Mouse (Mus musculus): Measurements from ENCODE around the gene Ces5a.
"Not testable (repeated sequence)": the region's sequence is repeated elsewhere in the genome, so short reads cannot be mapped to it uniquely, and the experiment has no call there.

Ces5a gene

DNA sequence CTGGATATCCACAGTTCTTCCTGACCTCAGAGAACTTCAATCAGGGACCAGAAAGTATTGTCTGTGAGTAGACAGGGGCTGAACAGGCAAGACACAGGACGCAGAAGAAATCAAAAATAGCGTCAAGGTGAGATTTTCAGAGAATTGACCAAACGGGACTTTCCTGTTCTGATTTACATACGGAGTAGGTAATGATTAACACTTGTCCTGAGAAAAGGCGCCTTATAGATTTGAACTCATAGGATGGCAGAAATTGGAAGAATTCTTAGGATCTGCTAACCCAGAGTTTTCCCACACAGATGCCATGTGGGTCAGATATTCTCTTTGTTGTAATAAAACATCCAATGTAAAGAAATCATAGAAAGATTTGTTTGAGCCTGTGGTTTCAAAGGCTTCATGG is at the start of gene Ces5a:
Ces5a (minus strand) TSS at position 101 of the 400 bp plus-strand sequence.
- DNase-seq (ENCODE audit: low spot score) = no peak

DNA sequence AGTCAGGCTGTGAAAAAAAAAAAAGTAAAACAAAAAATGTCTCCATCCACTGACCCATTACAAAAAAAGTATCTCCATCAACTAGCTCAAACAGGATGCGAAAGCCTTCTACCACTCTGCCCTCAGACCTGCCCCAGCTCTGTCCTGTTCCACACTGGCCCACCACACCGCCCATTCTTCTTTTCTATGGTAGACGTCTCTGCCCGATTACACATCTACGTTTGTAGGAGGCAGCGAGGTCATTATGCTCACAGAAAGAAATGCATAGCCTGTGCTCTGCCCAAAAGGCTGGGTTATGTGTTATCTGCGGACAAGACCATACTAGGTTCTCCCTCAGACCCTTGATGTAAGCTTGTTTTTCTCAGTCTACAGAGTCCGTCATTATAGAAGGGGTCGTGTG is 37.2 kb upstream of the Ces5a start:
- DNase-seq (ENCODE audit: low spot score) = no peak

DNA sequence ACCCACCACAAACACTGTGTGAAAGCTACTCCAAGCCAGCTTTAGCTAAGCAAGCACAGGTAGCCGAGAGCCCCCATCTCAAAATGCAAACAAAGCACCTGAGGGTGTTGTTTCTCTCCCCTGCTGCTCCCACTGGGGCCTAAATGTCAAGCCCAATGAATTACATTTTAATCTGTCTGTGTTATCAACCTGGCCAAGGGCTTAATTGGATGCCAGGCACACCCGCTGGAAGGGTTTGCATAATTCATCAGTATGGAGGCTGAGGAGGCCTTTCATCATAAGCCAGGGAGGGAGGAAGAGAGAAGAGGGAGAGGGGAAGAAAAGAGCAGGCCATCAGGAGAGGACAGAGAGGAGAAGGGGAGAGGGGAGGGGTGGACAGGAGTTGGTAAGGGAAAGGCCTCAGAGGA is 36.5 kb upstream of the Ces5a start:
- DNase-seq (ENCODE audit: low spot score) = no peak

GRCm38 (mm10) chr8:93571369-93571985 is 35.8 kb upstream of the Ces5a start:
- DNase-seq (ENCODE audit: low spot score) = peak; percentile 3

GRCm38 (mm10) chr8:93570186-93570530 is 34.5 kb upstream of the Ces5a start:
- DNase-seq (ENCODE audit: low spot score) = no peak

GRCm38 (mm10) chr8:93569311-93570185 is 33.9 kb upstream of the Ces5a start:
- DNase-seq (ENCODE audit: low spot score) = peak; percentile 3

- DNase-seq (ENCODE audit: low spot score) = no peak
These were observed 33.0 kb upstream of the Ces5a start for GRCm38 (mm10) chr8:93568666-93569065.

GRCm38 (mm10) chr8:93567086-93567485 is 31.5 kb upstream of the Ces5a start:
- no peak for DNase-seq (ENCODE audit: low spot score)

DNA sequence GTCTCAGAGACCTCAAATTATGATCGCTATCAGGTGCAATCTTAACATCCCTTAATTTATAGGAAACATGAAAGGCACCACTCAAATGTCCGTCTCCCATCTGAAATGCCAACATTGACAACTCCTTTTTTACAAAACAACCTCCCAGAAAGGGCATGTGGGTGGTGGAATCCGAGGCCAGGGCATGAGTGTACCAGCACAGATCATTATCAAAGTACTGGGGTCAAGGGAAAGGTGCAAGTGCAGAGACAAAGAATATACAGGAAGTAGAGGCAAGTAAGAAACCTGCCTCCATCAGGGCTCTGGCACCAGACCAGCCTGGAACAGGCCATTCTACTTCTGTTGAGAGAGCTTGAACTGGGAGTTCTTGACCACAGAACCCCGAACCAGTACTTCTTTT is 29.0 kb upstream of the Ces5a start:
- DNase-seq (ENCODE audit: low spot score) = no peak

GRCm38 (mm10) chr8:93563551-93563950 is 27.9 kb upstream of the Ces5a start:
- no peak for DNase-seq (ENCODE audit: low spot score)

DNA sequence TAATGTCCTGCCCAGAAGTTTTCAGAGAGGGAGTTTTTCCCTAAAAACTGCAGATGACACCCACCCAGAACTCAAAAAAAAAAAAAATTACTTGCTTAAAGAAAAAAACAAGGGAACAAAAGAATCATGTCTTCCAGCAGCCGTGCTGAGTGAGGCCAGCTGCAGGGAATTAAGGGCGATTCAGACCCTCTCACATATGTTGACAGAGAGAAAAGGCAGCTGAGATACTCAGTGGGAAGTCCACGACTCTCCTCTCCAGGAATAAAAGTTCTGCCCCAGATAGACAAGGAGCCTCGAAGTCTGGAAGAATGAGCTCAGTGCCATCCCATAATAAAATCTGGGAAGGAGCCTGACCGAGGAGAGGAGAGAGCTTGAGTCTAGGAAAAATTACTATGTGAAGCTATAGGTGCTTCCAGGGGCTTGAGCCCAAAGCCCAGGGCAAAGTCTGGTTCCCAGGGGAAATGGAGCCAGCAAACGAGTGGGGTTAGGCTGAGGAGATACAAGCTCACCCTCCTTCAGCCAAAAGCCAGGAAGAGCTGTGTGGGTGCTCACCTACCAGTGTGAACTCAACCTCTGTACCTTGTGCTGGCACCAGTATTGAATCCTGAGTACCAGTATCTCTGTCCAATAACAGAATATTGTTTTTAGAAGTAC is 27.1 kb upstream of the Ces5a start:
- DNase-seq (ENCODE audit: low spot score) = no peak

DNA sequence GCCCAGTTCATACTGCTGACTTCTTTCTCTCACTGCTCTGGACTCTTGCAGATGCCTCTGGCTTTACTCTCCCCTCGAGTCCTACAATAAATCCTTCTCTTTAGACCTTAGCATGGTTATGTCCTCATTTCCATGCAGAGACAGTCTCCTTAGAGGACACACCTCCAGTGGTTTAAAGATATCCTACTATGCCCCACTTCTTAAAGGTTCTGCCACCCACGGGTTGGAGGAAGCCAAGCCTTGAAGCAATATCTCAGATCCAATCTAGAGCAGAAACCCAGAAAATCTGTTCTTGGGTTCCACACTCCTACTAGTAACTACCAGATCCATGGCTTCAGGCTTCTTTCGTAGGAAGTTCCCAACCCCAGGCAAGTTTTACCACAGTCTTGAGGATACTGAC is 25.6 kb upstream of the Ces5a start:
- DNase-seq (ENCODE audit: low spot score) = no peak

GRCm38 (mm10) chr8:93559696-93560095 is 24.1 kb upstream of the Ces5a start:
- no peak for DNase-seq (ENCODE audit: low spot score)

DNA sequence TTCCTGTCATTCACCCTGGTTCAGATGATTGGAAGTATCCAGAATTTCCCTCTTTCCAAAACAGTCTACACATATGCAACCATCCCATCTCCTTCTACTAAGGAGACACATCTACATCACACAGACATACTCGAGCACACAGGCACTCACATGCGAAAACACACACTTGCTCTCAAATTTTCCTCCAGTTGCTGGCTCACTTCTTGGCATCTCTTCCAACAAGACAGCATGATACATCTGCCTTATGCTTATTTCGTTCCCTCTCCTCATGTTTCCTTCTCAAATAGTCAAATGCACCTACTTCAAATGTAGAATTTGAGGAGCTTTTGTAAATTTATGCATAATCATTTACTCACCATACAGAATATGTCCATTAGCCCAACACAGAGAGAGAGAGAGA is 33.0 kb downstream of the Ces5a start:
- DNase-seq (ENCODE audit: low spot score) = no peak

- DNase-seq (ENCODE audit: low spot score) = peak; percentile 2
These were observed 36.2 kb downstream of the Ces5a start for GRCm38 (mm10) chr8:93499437-93499836.

- peak; percentile 53 for DNase-seq (ENCODE audit: low spot score)
These were observed 40.3 kb downstream of the Ces5a start for GRCm38 (mm10) chr8:93495330-93495729.

GRCm38 (mm10) chr8:93488743-93489142 is 46.9 kb downstream of the Ces5a start:
- no peak for DNase-seq (ENCODE audit: low spot score)

DNA sequence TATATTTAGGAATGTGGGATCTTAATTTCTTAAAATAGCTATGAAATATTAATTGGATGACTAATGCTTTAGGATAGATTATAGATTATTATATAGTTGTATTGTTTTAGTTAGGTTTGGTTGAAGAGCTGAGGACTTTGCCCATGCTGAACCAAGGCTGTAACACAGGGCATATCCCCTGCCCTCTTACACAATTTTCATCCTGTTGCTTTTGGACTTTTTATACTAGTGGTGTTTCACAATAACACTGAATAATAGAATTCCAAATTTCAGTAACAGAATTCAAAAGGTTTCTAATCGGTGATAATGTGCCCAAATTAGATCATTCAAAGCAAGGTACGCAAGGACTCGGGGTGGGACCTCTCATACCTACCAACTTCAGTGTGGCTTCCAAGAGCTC is 57.4 kb downstream of the Ces5a start:
- DNase-seq (ENCODE audit: low spot score) = no peak

DNA sequence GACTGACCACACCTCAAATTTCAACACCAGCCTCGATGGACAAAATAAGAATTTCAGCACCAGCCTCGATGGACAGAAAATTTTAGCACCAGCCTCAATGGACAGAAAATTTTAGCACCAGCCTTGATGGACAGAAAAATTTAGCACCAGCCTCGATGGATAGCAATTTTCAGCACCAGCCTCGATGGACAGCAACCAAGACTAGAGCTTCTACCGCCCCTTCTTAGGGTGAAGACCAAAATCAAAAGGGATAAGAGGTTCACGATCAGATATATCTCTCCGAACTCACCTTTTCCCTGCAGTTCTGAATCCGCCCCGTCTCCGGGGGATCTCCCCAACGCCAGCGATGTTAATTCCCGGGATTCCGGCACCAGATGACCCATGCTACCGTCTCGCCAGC is 65.9 kb downstream of the Ces5a start:
- DNase-seq (ENCODE audit: low spot score) = not testable (repeated sequence)

GRCm38 (mm10) chr8:93454258-93454877 is 81.3 kb downstream of the Ces5a start:
- no peak for DNase-seq (ENCODE audit: low spot score)
